Mouse (Mus musculus) monocyte, adult 2 months (primary cell): ENCODE measurements around the gene Fgf10.

ENCODE experiments used
- DNase-seq, 2 experiments: peaks; one replicate each; pipeline ENCODE4 v3.0.0; 2022; ENCODE audit warnings: low spot score in 2 of 2, low read depth in 1 of 2

Fgf10 gene

DNA sequence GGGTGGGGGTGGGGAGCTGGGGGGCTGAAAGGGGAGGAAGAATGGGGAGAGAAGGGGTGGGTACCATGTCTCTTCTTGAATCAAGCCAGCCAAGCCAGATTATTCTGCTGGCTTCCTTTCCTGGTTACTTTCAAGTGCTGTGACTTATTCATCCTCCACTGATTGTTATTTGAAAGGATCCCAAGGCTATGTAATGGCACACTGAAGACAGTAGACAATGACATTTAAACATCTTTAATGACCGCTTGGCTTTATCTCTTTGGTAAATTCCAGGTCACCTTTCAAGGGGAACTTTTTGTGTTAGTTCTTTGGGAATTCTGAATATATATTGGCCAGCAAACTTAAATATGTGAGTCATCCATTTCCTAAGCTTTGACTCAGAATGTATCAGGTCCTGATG lies 47.1 kb downstream of the Fgf10 start:
- DNase-seq: no peak

- DNase-seq: no peak
These were observed 48.8 kb downstream of the Fgf10 start for GRCm38 (mm10) chr13:118718396-118718795.

DNA sequence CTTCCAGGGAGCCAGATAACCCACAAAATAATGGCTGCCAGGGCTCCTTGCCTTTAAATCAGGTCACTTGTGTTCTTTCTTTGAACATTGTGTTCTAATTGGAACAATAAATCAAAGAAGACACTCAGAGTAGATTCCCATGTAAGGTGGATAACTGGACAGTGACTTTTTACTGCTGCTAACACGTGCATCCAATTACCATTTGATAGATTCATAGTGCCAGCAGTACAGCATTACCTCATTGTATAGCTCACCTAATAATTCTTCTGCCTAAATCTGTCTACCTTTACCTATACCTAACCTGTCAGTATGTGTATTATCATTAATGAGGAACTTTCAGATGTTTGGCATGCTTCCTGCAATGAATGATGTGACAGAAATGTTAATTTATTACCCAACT lies 52.1 kb downstream of the Fgf10 start:
- no peak for DNase-seq

GRCm38 (mm10) chr13:118731850-118732552 lies 62.4 kb downstream of the Fgf10 start:
- no peak for DNase-seq

DNA sequence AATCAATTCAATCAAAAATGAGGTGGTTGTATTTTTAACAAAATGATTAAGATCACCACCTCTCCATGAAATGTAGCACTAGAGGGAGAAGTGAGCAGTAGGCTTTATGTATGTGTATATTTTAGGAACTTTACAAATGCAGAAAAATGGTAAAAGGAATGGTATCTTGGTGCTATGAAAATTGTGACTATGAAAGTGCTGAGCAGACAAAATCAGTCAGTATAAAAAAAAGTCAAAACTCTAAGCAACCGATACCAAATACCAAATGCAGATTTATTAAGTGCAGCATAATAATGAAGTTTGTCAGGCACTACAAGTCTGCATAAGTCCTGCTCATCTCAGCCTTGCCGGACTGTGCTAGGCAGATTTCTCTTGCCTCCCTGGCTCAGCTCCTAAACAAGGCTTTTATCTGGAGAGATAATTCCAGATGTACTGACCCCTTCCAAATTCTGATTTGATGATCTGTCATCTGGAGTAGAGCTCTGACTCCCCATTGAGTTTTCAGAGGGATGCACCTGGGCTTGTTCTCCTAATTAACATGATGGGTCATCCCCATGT lies 70.3 kb downstream of the Fgf10 start:
- DNase-seq: no peak

GRCm38 (mm10) chr13:118742788-118743187 lies 73.2 kb downstream of the Fgf10 start:
- no peak for DNase-seq

DNA sequence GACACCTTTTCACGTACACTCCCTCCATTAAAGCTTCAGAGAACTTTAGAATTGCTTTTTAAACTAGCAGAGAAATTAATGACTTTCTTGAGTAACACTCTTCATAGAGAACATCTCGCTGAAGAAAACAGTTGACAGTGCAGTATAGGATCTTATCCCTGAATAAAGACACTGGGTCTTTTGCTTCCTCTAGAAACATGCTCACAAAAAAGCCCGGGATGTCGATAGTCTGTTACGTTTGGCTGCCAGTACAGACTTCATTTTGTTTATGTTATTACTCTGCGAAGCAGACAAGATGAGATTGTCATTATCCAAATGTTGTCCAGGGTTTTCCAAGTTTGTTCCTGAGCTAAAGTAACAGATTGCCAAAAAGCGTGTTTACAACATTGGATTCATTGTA lies 75.2 kb downstream of the Fgf10 start:
- no peak for DNase-seq

- no peak for DNase-seq
These were observed 76.8 kb downstream of the Fgf10 start for GRCm38 (mm10) chr13:118746427-118746826.

GRCm38 (mm10) chr13:118754024-118754423 lies 84.4 kb downstream of the Fgf10 start:
- no peak for DNase-seq

DNA sequence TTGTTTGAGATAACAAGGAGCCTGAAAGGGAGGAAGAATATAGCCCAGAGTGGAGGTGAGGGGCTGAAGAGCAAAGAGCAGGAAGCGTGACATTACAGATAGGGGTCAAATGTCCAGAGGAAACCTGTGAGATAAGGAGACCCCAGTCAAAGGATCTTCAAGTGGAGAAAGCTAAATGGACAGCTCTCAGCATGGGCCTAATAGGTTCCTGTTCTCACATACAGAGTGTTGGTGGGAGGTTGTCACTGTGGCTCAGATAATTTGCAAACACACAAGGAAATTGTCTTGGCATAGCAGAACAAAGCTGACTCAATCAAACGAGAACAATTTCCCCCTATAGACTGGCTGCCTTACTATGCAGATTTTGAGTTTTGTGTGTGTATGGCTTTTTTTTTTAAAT lies 89.4 kb downstream of the Fgf10 start:
- no peak for DNase-seq

GRCm38 (mm10) chr13:118762982-118763381 lies 93.4 kb downstream of the Fgf10 start:
- DNase-seq: no peak

- DNase-seq: no peak
These were observed 102.6 kb downstream of the Fgf10 start for GRCm38 (mm10) chr13:118772188-118772587.

DNA sequence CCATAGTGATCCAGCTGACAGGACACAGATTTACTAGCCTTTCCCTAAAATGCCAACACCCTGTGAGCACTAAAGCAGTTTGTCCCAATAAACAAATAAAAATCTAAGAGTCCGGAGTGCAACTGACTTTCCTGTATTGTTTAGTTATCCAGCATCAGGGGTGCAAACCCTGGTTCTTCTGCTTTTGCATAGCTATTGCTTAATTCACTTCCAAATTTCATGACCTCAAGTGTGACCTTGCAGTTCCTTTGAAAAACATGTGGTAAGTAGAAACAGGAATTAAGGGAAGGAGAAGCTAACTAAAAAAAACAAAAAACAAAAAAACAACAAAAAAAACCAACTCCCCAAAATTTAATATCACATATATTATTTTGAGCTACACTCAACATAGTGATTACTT lies 105.6 kb downstream of the Fgf10 start:
- no peak for DNase-seq

DNA sequence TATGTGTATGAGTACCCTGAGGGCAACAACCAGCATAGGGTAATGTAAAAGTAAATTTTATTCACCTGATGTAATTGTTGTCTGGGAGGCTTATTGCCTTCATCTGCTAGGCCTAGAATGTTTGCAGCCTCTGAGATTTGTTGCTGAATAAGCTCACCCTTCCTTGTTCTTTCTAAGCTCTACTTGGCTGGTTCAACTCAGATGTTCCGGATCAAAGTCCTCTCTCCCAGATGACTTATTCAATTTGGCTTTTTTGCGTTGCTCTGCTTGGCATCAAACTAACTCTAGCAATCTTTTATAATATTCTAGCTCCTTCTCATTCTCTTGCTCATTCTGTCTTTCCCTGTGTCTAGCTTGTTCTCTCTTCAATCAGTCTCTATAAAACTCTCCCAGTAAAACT lies 109.6 kb downstream of the Fgf10 start:
- no peak for DNase-seq

GRCm38 (mm10) chr13:118791753-118792152 lies 122.2 kb downstream of the Fgf10 start:
- no peak for DNase-seq

DNA sequence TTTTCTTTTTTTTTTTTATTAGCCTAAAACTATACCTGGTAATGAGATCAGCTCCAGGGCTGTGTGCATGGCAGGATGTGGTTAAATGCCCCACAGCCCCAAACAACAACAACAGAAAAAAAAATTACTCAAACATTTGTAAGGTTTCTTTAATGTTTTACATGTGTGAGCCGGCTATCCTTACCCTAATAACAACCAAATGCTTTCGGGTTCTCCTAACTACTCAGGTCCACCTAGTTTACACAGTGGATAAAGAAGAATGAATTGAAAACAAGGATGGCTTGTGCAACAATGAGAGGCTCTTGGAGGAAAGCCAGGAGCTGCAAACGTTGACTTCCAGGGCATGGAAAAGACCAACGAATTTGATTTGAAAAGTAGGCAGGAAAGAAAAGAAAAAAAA lies 122.6 kb downstream of the Fgf10 start:
- DNase-seq: no peak

GRCm38 (mm10) chr13:118800176-118800575 lies 130.6 kb downstream of the Fgf10 start:
- DNase-seq: no peak

DNA sequence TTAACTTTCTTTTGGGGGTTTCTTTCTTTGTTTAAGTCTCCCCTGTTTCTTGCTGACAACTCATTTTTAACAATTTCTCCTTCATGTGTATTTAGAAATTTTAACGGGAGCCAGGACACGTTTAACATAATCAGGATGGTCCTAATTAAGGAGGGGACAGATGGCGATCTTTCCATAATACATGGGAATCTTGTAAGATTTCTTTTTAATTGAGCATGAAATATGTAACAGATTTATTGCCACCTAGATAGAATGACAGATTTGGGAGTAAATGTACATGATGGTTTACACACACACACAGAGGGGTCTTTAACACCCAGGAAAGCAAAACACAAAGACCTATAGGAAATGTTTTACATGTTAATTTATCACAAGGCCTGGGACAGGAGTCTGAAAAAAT lies 137.1 kb downstream of the Fgf10 start:
- DNase-seq: no peak

DNA sequence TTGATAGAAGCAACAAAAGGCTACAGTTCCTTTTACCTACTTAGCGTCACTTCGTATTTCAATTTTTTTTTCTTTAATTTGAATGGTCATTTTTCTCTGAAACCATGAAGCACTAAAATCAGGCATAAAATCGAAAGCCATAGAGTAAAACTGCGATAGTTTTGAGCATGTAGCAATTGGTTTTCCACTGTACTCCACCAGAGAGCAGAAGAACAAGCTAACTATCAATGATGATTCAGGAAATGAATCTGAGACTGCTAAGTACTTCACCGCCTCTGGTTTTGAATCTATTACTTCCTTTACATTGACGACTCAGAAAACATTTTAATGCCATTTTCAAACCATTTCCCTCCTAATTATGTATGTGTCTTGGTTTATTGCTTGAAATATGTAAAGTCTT lies 150.2 kb downstream of the Fgf10 start:
- no peak for DNase-seq

- no peak for DNase-seq
These were observed 153.5 kb downstream of the Fgf10 start for GRCm38 (mm10) chr13:118823113-118823512.

GRCm38 (mm10) chr13:118825102-118825501 lies 155.5 kb downstream of the Fgf10 start:
- DNase-seq: no peak

- no peak for DNase-seq
These were observed 159.2 kb downstream of the Fgf10 start for GRCm38 (mm10) chr13:118828604-118829381.
